Mouse (Mus musculus): ENCODE measurements at regions not wholly inside any gene's neighbourhood (a gene's known extent, or its start where the extent isn't known, plus 50 kb on each side); places are given as distances from the start of the nearest gene placed in this dataset.
A peak's percentile ranks its signal among the peaks of the same experiment; 100 is the strongest.

DNA sequence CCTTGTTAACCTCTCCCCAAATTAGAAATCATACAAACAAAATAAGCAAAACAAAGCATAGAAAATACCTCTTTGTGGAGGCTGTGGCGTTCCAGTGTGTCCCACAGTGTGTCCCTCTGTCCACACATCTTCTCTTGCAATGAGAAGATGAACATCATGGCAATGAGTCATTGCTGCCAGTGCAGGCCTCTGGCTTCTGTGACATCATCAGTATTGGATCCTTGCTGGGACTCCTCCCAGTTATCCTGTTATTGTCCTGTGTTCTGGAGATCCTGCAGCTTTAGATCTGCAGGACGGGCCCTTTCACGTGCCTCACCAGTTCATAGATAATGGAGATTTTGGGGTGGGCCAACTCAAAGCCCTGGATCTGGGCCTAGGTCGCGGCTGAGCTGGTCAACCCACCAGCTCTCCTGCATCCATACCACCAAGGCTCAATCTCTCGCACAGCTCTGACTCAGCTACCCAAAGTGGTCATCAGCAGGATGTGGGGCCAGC lies 80.9 kb downstream of the Tmem212 start:
- no peak overlapping the region for H3K9ac ChIP-seq (ENCODE audit: low read length)
- DNase-seq (ENCODE audit: low spot score) (no peak), ATAC-seq (replicated peaks; ENCODE audit: low FRiP score, low TSS enrichment, low read depth) (no peak)
- 92% methylated on average over 6 of the region's 6 CpGs for WGBS
- no peak overlapping the region for H3K4me3 ChIP-seq (ENCODE audit: low read depth, low read length)
- H3K4me1 ChIP-seq (replicated peaks; ENCODE audit: control insufficient read depth, insufficient read depth, low read length), result no peaks in the 10 kb centered on the region
- H3K36me3 ChIP-seq (ENCODE audit: control insufficient read depth, insufficient read depth, low read length), result no peaks in the 10 kb centered on the region
- no peak overlapping the region for H3K27ac ChIP-seq (ENCODE audit: low read depth)
- H3K27me3 ChIP-seq (replicated peaks; ENCODE audit: control insufficient read depth, insufficient read depth, low read length), result no peaks in the 10 kb centered on the region
- H3K9me3 ChIP-seq (ENCODE audit: control insufficient read depth, low read length), result no peaks in the 10 kb centered on the region
- no peak overlapping the region for H3K4me2 ChIP-seq (ENCODE audit: low read length)

DNA sequence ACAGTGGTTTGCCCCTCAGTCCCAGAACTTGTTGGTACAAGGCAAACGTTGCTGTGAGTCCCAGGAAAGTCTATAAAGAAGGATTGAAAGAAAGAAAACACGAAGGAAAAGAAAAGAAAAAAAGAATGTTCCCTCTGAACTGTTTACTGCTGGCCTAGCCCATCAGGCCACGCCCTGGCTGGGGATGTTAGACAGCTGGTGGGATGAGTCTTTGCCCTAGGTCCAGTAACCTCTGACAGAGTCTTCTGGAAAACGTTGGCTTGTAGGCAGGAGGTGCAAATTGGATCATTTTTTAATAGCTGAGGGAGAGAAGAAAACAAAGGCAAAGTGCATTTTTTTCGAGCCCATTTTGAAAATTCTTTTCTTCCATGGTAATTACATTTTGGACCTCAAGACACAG lies 91.9 kb downstream of the Tmem212 start:
- H3K9ac ChIP-seq (ENCODE audit: low read length), result no peak overlapping the region
- H3K4me1 ChIP-seq (replicated peaks; ENCODE audit: control insufficient read depth, insufficient read depth, low read length), result no peaks in the 10 kb centered on the region
- no peaks in the 10 kb centered on the region for H3K36me3 ChIP-seq (ENCODE audit: control insufficient read depth, insufficient read depth, low read length)
- WGBS, result 66% methylated on average over 5 of the region's 5 CpGs
- no peaks in the 10 kb centered on the region for H3K27me3 ChIP-seq (replicated peaks; ENCODE audit: control insufficient read depth, insufficient read depth, low read length)
- no peak for ATAC-seq (replicated peaks; ENCODE audit: low FRiP score, low TSS enrichment, low read depth)
- DNase-seq (ENCODE audit: low spot score), result no peak
- H3K27ac ChIP-seq (ENCODE audit: low read depth), result no peak overlapping the region
- no peak overlapping the region for H3K4me3 ChIP-seq (ENCODE audit: low read depth, low read length)
- H3K9me3 ChIP-seq (ENCODE audit: control insufficient read depth, low read length), result no peaks in the 10 kb centered on the region
- H3K4me2 ChIP-seq (ENCODE audit: low read length), result no peak overlapping the region

DNA sequence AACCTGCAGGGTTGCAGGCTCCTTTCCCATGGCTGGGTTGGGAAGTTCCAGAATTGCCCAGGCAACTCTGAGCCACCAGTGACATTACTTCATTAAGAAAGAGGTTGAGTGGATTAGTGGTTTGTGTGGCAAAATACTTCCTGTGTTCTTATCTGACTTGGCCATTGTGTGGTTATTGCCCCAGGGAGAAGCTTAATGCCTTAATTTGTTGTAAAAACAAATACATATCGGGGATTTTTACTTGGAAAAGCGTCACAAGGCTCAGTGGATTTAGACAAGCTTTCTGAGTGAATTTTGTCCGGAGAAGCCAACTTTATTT lies 80.5 kb upstream of the Fndc3b start:
- no peak overlapping the region for H3K27ac ChIP-seq (ENCODE audit: low read depth)
- no peaks in the 10 kb centered on the region for H3K9me3 ChIP-seq (ENCODE audit: control insufficient read depth, low read length)
- no peak overlapping the region for H3K9ac ChIP-seq (ENCODE audit: low read length)
- no peaks in the 10 kb centered on the region for H3K4me1 ChIP-seq (replicated peaks; ENCODE audit: control insufficient read depth, insufficient read depth, low read length)
- no peak for ATAC-seq (replicated peaks; ENCODE audit: low FRiP score, low TSS enrichment, low read depth)
- 78% methylated on average over 3 of the region's 3 CpGs for WGBS
- H3K27me3 ChIP-seq (replicated peaks; ENCODE audit: control insufficient read depth, insufficient read depth, low read length), result no peaks in the 10 kb centered on the region
- H3K4me2 ChIP-seq (ENCODE audit: low read length), result no peak overlapping the region
- no peak for DNase-seq (ENCODE audit: low spot score)
- H3K36me3 ChIP-seq (ENCODE audit: control insufficient read depth, insufficient read depth, low read length), result no peaks in the 10 kb centered on the region
- H3K4me3 ChIP-seq (ENCODE audit: low read depth, low read length), result no peak overlapping the region

DNA sequence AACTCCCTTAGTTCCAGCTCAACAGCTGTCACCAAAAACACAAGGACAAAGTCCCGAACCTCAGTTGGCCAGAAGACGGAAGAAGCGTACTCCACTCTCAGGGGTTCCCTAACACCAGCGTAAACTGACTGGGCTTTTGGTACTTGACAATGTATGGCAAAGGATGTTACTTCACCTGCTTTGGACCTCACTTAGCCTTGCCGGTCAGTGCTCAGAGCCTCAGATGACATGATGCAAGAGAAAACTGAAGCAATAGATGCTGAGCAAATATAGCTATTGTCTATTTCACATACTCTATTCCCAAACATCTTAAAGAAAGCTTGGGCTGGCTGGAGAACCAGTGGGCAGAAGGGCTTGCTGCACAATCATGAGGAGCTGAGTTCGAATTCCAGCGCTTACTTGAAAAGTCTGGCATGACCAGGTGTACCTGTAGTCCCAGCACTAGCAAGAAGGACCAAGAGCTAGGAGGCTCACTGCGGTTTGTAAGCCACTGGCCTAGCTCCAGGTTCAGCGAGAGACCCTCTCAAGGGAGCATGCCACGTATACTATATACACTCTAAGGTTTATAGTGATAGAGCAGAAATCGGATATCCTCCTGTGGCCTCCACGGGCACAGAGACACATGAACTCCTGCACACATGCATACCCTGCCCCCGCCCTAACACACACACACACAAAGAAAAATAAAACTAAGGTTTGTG lies 80.0 kb upstream of the Fndc3b start:
- Histone ChIP-seq H3K27ac (ENCODE audit: low read depth) (no peak overlapping the region), H3K4me1 (replicated peaks; ENCODE audit: control insufficient read depth, insufficient read depth, low read length) (no peaks in the 10 kb centered on the region), H3K4me2 (ENCODE audit: low read length) (no peak overlapping the region), H3K27me3 (replicated peaks; ENCODE audit: control insufficient read depth, insufficient read depth, low read length) (no peaks in the 10 kb centered on the region), H3K4me3 (ENCODE audit: low read depth, low read length) (no peak overlapping the region), H3K9ac (ENCODE audit: low read length) (no peak overlapping the region), H3K36me3 (ENCODE audit: control insufficient read depth, insufficient read depth, low read length) (no peaks in the 10 kb centered on the region), H3K9me3 (ENCODE audit: control insufficient read depth, low read length) (no peaks in the 10 kb centered on the region)
- WGBS, result 92% methylated on average over 13 of the region's 13 CpGs
- DNase-seq (ENCODE audit: low spot score) (peak; percentile 43), ATAC-seq (replicated peaks; ENCODE audit: low FRiP score, low TSS enrichment, low read depth) (no peak)

DNA sequence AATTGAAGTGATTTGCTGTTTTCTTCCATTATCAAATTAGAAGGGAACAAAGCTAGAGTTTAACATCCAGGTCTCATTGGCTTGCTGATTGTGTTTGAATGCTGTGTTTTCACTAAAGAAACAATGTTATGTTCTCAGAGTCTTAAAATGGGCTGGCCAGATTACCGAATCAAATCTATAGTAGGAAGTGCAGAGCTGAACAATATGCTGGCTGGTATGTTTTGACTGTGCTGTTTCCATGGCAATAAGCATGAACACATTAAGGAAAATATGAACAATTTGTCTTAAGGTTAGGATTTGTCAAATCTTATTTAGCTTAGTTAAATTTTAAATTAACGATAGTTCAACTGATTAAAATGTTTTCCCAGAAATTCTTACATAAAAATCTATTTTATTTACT lies 72.8 kb upstream of the Fndc3b start:
- 85% methylated on average over 2 of the region's 2 CpGs for WGBS
- H3K27ac ChIP-seq (ENCODE audit: low read depth), result no peak overlapping the region

DNA sequence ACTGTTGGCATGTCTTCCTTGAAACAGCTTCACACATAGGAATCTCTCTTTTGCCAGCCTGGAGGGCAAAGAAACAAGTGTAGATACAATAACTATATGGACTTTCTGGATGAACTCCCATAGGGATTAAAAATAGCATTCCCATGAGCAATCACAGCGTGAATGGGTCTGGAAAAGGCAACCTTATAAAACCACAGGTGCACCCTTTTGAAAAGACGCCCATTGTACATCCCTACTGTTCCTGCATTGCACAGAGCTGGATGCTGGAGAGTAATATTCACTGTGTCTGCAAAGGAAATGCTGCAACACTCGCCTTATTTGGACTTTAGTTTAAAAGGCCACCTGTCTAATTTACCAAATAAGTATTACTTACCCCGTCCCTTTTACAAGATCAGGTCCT lies 72.4 kb upstream of the Fndc3b start:
- no peak overlapping the region for H3K4me2 ChIP-seq (ENCODE audit: low read length)
- DNase-seq (ENCODE audit: low spot score), result no peak
- peaks cover 7% of the 10 kb centered on the region for H3K4me1 ChIP-seq (replicated peaks; ENCODE audit: control insufficient read depth, insufficient read depth, low read length)
- no peak overlapping the region for H3K27ac ChIP-seq (ENCODE audit: low read depth)
- no peak overlapping the region for H3K9ac ChIP-seq (ENCODE audit: low read length)
- H3K9me3 ChIP-seq (ENCODE audit: control insufficient read depth, low read length), result no peaks in the 10 kb centered on the region
- no peaks in the 10 kb centered on the region for H3K36me3 ChIP-seq (ENCODE audit: control insufficient read depth, insufficient read depth, low read length)
- WGBS, result 79% methylated on average over 4 of the region's 4 CpGs
- ATAC-seq (replicated peaks; ENCODE audit: low FRiP score, low TSS enrichment, low read depth), result no peak
- no peaks in the 10 kb centered on the region for H3K27me3 ChIP-seq (replicated peaks; ENCODE audit: control insufficient read depth, insufficient read depth, low read length)
- H3K4me3 ChIP-seq (ENCODE audit: low read depth, low read length), result no peak overlapping the region

More for the DNA sequence above, 72.8 kb upstream of the Fndc3b start:
- no peaks in the 10 kb centered on the region for H3K36me3 ChIP-seq (ENCODE audit: control insufficient read depth, insufficient read depth, low read length)
- H3K4me2 ChIP-seq (ENCODE audit: low read length), result no peak overlapping the region
- H3K27me3 ChIP-seq (replicated peaks; ENCODE audit: control insufficient read depth, insufficient read depth, low read length), result no peaks in the 10 kb centered on the region
- H3K9ac ChIP-seq (ENCODE audit: low read length), result no peak overlapping the region
- no peak overlapping the region for H3K4me3 ChIP-seq (ENCODE audit: low read depth, low read length)
- ATAC-seq (replicated peaks; ENCODE audit: low FRiP score, low TSS enrichment, low read depth) (no peak), DNase-seq (ENCODE audit: low spot score) (no peak)
- no peaks in the 10 kb centered on the region for H3K9me3 ChIP-seq (ENCODE audit: control insufficient read depth, low read length)
- H3K4me1 ChIP-seq (replicated peaks; ENCODE audit: control insufficient read depth, insufficient read depth, low read length), result peaks cover 7% of the 10 kb centered on the region

DNA sequence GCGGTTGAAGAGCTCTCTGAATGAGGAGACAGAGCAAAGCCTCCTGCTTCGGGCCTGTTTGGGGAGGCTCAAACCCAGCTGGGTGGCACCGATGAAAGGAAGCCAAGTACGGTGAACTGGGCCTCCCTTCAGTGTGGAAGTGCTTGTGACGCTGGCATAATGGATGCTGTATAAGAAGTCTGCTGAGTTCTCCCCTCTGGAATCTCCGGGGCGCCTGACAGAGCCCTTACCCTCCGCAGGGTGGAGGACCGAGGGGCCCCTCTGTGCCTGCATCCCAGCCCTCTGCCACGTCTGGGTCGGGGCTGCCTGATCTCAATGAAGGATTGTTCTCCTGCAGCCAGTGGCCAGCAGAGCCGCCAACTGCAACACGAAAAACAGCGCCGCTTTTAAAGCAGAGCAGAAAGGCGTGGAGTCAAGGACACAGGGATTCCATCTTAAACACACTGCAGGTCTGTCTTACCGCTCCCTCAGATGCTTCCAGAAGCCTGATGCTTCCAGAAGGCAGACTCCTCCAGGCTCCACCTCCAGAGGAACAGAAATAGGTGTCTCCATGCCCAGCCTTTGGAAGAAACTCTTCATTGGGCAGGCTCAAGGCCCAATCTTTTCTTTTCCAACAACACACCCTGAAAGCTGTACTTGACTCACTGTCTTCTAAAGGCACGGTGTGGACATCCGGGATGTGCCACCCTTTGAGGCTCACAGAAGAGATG lies 71.1 kb upstream of the Fndc3b start:
- Histone ChIP-seq H3K4me2 (ENCODE audit: low read length) (peak overlapping the region; percentile 30; the same call in 1 of the 2 replicates), H3K9ac (ENCODE audit: low read length) (0 out of 2 replicates have a peak overlapping the region, but pooled peaks have one; percentile 5), H3K27ac (ENCODE audit: low read depth) (no peak overlapping the region), H3K27me3 (replicated peaks; ENCODE audit: control insufficient read depth, insufficient read depth, low read length) (no peaks in the 10 kb centered on the region), H3K36me3 (ENCODE audit: control insufficient read depth, insufficient read depth, low read length) (no peaks in the 10 kb centered on the region), H3K4me1 (replicated peaks; ENCODE audit: control insufficient read depth, insufficient read depth, low read length) (peaks cover 7% of the 10 kb centered on the region), H3K4me3 (ENCODE audit: low read depth, low read length) (no peak overlapping the region), H3K9me3 (ENCODE audit: control insufficient read depth, low read length) (no peaks in the 10 kb centered on the region)
- DNase-seq (ENCODE audit: low spot score) (no peak), ATAC-seq (replicated peaks; ENCODE audit: low FRiP score, low TSS enrichment, low read depth) (0 out of 2 replicates have a peak, but pooled peaks have one; percentile 40)
- 21% methylated on average over 19 of the region's 19 CpGs for WGBS

DNA sequence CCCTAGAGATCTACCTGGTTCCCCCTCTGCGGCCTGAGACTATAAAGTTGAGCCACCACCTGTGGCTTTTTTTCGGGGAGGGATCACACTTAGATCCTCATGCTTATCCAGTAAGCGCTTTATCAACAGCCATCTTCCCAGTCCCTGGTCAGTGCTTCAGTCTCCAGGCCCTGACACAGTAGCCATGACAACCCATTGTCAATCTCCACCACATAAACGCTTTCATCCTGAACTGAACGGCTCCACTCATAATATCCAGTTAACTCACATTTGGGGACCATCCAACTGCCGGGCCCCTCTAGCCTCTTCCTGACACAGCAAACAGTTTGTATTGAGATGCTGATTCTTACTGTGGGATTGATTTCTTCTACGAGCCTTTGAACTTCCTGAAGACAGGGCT lies 68.8 kb upstream of the Fndc3b start:
- Histone ChIP-seq H3K4me1 (replicated peaks; ENCODE audit: control insufficient read depth, insufficient read depth, low read length) (peaks cover 7% of the 10 kb centered on the region), H3K4me3 (ENCODE audit: low read depth, low read length) (no peak overlapping the region), H3K9me3 (ENCODE audit: control insufficient read depth, low read length) (no peaks in the 10 kb centered on the region), H3K4me2 (ENCODE audit: low read length) (no peak overlapping the region), H3K27me3 (replicated peaks; ENCODE audit: control insufficient read depth, insufficient read depth, low read length) (no peaks in the 10 kb centered on the region), H3K36me3 (ENCODE audit: control insufficient read depth, insufficient read depth, low read length) (no peaks in the 10 kb centered on the region), H3K27ac (ENCODE audit: low read depth) (no peak overlapping the region), H3K9ac (ENCODE audit: low read length) (no peak overlapping the region)
- no peak for ATAC-seq (replicated peaks; ENCODE audit: low FRiP score, low TSS enrichment, low read depth)
- no peak for DNase-seq (ENCODE audit: low spot score)
- 47% methylated on average over 7 of the region's 7 CpGs for WGBS

DNA sequence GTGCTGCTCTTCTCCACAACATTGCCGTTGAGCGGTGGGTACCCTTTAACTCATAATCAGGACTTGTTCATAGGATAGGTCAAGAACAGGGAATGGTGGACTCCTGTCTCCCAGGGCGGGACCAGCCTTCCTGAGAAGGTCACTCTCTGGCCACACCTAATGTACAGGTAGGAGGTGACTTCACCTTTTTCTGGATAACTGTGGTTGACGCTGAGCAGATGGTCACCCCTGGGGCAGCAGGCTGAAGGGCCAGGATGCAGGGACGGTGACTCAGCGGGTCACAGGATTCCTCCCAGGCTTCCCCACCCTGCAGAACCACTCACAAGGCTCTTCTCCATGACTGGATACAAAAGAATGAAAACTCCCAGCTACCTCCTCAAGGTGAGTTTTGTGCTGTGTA lies 66.6 kb upstream of the Fndc3b start:
- no peak overlapping the region for H3K4me2 ChIP-seq (ENCODE audit: low read length)
- no peak overlapping the region for H3K9ac ChIP-seq (ENCODE audit: low read length)
- H3K36me3 ChIP-seq (ENCODE audit: control insufficient read depth, insufficient read depth, low read length), result no peaks in the 10 kb centered on the region
- peaks cover 7% of the 10 kb centered on the region for H3K4me1 ChIP-seq (replicated peaks; ENCODE audit: control insufficient read depth, insufficient read depth, low read length)
- ATAC-seq (replicated peaks; ENCODE audit: low FRiP score, low TSS enrichment, low read depth) (no peak), DNase-seq (ENCODE audit: low spot score) (no peak)
- no peak overlapping the region for H3K27ac ChIP-seq (ENCODE audit: low read depth)
- no peaks in the 10 kb centered on the region for H3K9me3 ChIP-seq (ENCODE audit: control insufficient read depth, low read length)
- no peak overlapping the region for H3K4me3 ChIP-seq (ENCODE audit: low read depth, low read length)
- 91% methylated on average over 6 of the region's 6 CpGs for WGBS
- no peaks in the 10 kb centered on the region for H3K27me3 ChIP-seq (replicated peaks; ENCODE audit: control insufficient read depth, insufficient read depth, low read length)
